Mouse (Mus musculus): ENCODE data around the gene Clec4a1. TPM values are rescaled to one million over a fixed set of nuclear protein-coding genes. Genes with fewer than 3 reads are reported as not detected.

Clec4a1 gene
- polyA plus RNA-seq, 1 experiment: not detected

DNA sequence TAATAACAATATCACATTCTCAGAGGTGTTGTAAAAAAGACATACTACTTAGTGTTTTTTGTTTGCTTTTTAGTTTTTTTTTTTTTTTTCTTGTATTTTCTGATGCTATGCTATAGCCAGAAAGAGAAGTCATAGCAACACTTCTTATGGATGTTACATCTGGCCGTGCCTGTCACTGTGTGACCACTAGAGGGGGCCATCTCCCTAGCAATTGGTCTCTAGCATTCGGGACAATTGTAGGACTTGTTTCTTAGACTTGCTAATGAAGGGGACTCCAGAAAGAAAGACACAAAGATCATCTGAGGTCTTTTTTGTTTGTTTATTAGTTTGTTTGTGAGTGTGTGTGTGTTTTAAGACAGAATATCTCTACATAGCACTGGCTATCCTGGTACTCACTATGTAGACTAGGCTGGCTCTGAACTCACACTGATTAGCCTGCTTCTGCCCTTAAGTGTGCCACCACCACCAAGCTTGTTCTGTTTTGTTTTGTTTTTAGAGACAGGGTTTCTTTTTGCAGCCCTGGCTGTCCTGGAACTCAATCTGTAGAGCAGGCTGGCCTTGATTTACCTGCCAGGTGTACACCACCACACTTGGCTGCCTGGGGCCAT, 29.1 kb upstream of the Clec4a1 start:
- Histone ChIP-seq H3K4me1 (ENCODE audit: control insufficient read depth, insufficient read depth, low read length) (no peaks in the 10 kb centered on the region), H3K4me3 (ENCODE audit: insufficient read depth, low read length) (no peak overlapping the region), H3K27ac (ENCODE audit: insufficient read depth, low read length) (no peak overlapping the region)
- TF ChIP-seq CTCF (IDR thresholded peaks at IDR 0.05; ENCODE audit: borderline replicate concordance, insufficient read depth, low read length) (peak; percentile 56; the same call in 1 of the 2 replicates), POLR2A (IDR thresholded peaks at IDR 0.05; ENCODE audit: low read depth, low read length) (no peak)

- Histone ChIP-seq H3K4me3 (ENCODE audit: insufficient read depth, low read length) (no peak overlapping the region), H3K4me1 (ENCODE audit: control insufficient read depth, insufficient read depth, low read length) (no peaks in the 10 kb centered on the region), H3K27ac (ENCODE audit: insufficient read depth, low read length) (no peak overlapping the region)
- no peak for TF ChIP-seq CTCF (IDR thresholded peaks at IDR 0.05; ENCODE audit: borderline replicate concordance, insufficient read depth, low read length)
- TF ChIP-seq POLR2A (IDR thresholded peaks at IDR 0.05; ENCODE audit: low read depth, low read length): no peak
Measured at GRCm38 (mm10) chr6:122919922-122920321, 1.7 kb upstream of the Clec4a1 start.

DNA sequence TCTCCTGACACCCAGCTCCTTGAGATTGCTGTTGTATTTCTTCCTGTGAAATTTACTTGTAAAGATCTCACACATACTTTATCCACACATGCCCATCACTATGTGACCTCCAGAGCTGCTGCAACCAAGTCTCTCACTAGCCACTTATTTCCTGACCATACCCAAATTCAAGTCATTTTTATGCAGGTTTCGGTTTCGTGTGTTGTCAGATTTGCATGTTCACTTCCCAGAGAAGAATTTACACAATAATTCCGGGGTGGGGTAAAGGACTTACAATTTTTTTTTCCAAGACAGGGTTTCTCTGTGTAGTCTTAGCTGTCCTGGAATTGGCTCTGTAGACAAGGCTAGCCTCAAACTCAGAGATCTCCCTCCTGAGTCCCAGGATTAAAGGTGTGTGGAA, 13.2 kb downstream of the Clec4a1 start:
- Histone ChIP-seq H3K4me3 (ENCODE audit: insufficient read depth, low read length) (no peak overlapping the region), H3K4me1 (ENCODE audit: control insufficient read depth, insufficient read depth, low read length) (no peaks in the 10 kb centered on the region), H3K27ac (ENCODE audit: insufficient read depth, low read length) (no peak overlapping the region)
- TF ChIP-seq POLR2A (IDR thresholded peaks at IDR 0.05; ENCODE audit: low read depth, low read length) (no peak), CTCF (IDR thresholded peaks at IDR 0.05; ENCODE audit: borderline replicate concordance, insufficient read depth, low read length) (no peak)

DNA sequence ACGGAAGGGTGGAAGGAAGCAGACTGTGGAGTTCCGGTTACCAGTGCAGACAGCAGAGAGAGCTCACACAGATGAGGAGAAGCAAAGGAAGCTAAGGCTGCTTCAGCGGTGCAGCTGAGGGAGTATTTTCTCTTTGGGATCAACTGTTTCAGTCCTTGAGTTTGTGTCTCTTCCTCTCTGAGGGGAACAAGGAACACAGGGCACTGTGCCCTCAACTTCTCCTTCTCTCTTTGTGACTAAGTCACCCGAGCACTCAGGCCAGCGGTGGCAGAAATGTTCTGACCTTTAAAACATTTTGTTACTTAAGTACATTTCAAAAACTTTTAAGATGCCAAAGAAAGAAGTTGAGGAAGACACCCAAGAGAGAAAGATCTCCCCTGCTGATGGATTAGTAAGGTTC, 18.0 kb downstream of the Clec4a1 start:
- no peaks in the 10 kb centered on the region for H3K4me1 ChIP-seq (ENCODE audit: control insufficient read depth, insufficient read depth, low read length)
- TF ChIP-seq POLR2A (IDR thresholded peaks at IDR 0.05; ENCODE audit: low read depth, low read length) (no peak), CTCF (IDR thresholded peaks at IDR 0.05; ENCODE audit: borderline replicate concordance, insufficient read depth, low read length) (no peak)
- H3K4me3 ChIP-seq (ENCODE audit: insufficient read depth, low read length): no peak overlapping the region
- no peak overlapping the region for H3K27ac ChIP-seq (ENCODE audit: insufficient read depth, low read length)

DNA sequence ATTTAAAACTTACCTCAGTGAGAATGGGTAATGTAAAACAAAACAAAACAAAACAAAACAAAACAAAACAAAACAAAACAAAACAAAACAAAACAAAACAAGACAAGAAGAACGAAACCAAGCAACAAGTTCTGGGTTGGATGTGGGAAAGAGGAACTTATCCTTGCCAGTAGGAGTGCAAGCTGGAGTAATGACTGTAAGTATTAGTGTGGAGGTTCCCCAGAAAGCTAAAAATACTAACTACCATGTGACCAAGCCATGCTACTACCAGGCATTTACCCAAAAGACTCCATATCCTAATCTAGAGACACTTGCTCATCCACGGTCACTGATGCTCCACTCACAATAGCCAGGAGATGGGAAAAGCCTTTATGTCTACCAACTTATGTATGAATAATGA, 25.1 kb downstream of the Clec4a1 start:
- H3K4me3 ChIP-seq (ENCODE audit: insufficient read depth, low read length): no peak overlapping the region
- no peak overlapping the region for H3K27ac ChIP-seq (ENCODE audit: insufficient read depth, low read length)
- TF ChIP-seq POLR2A (IDR thresholded peaks at IDR 0.05; ENCODE audit: low read depth, low read length) (no peak), CTCF (IDR thresholded peaks at IDR 0.05; ENCODE audit: borderline replicate concordance, insufficient read depth, low read length) (no peak)
- no peaks in the 10 kb centered on the region for H3K4me1 ChIP-seq (ENCODE audit: control insufficient read depth, insufficient read depth, low read length)

DNA sequence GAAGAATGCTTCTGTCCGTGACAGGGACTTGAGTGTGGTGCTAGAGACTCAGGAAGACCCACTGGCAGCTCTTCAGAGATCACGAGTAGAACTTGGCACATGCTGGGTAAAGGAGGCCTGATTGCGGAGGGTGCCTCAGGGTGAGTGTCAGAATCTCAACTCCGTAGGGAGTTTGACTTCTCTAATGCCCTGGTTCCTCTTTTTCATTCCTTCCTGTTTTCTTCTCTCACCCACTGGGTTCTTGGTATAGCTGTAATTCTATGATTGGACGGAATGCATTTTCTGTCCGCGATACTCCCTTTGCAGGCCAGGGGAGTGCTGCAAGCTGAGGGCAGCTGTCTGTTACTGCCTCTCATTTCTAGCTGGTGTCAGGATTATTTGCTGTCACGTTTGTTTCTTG, 30.8 kb downstream of the Clec4a1 start, which contains the start of gene Clec4a3:
Gene Clec4a3 (plus strand): TSS at position 115 of the 400 bp plus-strand sequence.
- Histone ChIP-seq H3K4me3 (ENCODE audit: insufficient read depth, low read length) (no peak within 1 kb of the TSS), H3K4me1 (ENCODE audit: control insufficient read depth, insufficient read depth, low read length) (no peaks in the 10 kb centered on the region), H3K27ac (ENCODE audit: insufficient read depth, low read length) (no peak within 1 kb of the TSS)
- TF ChIP-seq CTCF (IDR thresholded peaks at IDR 0.05; ENCODE audit: borderline replicate concordance, insufficient read depth, low read length): no peak
- TF ChIP-seq POLR2A (IDR thresholded peaks at IDR 0.05; ENCODE audit: low read depth, low read length): no peak

DNA sequence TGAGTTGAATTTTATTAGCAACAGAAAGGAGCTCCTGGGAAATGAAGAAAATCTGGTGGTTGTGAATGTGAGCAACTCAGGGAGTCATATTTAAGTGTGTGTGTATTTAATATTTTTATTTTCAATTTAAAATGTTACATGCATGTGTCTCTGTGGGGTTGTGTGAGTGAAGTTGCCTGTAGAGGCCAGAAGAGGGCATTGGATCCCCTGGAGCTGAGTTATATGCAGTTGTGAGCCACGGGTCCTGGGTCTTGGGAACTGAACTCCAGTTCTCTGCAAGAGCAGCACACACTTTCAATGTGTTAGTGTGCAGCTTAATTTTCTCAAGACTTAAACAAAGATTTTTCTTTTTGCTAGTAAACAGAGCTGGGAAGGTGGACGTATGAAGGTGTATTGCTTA, 42.9 kb downstream of the Clec4a1 start:
- Histone ChIP-seq H3K4me3 (ENCODE audit: insufficient read depth, low read length) (no peak overlapping the region), H3K4me1 (ENCODE audit: control insufficient read depth, insufficient read depth, low read length) (no peaks in the 10 kb centered on the region), H3K27ac (ENCODE audit: insufficient read depth, low read length) (no peak overlapping the region)
- TF ChIP-seq POLR2A (IDR thresholded peaks at IDR 0.05; ENCODE audit: low read depth, low read length) (no peak), CTCF (IDR thresholded peaks at IDR 0.05; ENCODE audit: borderline replicate concordance, insufficient read depth, low read length) (no peak)

GRCm38 (mm10) chr6:122969048-122969447, 47.4 kb downstream of the Clec4a1 start:
- Histone ChIP-seq H3K4me1 (ENCODE audit: control insufficient read depth, insufficient read depth, low read length) (no peaks in the 10 kb centered on the region), H3K27ac (ENCODE audit: insufficient read depth, low read length) (no peak overlapping the region), H3K4me3 (ENCODE audit: insufficient read depth, low read length) (no peak overlapping the region)
- TF ChIP-seq CTCF (IDR thresholded peaks at IDR 0.05; ENCODE audit: borderline replicate concordance, insufficient read depth, low read length) (no peak), POLR2A (IDR thresholded peaks at IDR 0.05; ENCODE audit: low read depth, low read length) (no peak)

Other genes starting within 250 kb of the Clec4a1 start
- gene Nanog, start 214.4 kb upstream of the Clec4a1 start, polyA plus RNA-seq (2011; ENCODE audit: insufficient read length, low read depth, missing spikeins): 0.93 and 1.1 TPM in 2 replicates
- gene Slc2a3, start 120.2 kb upstream of the Clec4a1 start, polyA plus RNA-seq (2011; ENCODE audit: insufficient read length, low read depth, missing spikeins): 4.9 and 6.1 TPM in 2 replicates
- gene Foxj2, start 101.9 kb upstream of the Clec4a1 start, polyA plus RNA-seq (2011; ENCODE audit: insufficient read length, low read depth, missing spikeins): 19.8 and 23.7 TPM in 2 replicates
- 1.3 and 2.3 TPM in 2 replicates for gene C3ar1, start 65.7 kb upstream of the Clec4a1 start, polyA plus RNA-seq (2011; ENCODE audit: insufficient read length, low read depth, missing spikeins)
- gene Necap1, start 47.4 kb upstream of the Clec4a1 start, polyA plus RNA-seq (2011; ENCODE audit: insufficient read length, low read depth, missing spikeins): 45.2 and 47.4 TPM in 2 replicates
- not detected in 2 replicates for gene Clec4a3, start 30.7 kb downstream of the Clec4a1 start, polyA plus RNA-seq (2011; ENCODE audit: insufficient read length, low read depth, missing spikeins)
- gene Clec4a4, start 68.5 kb downstream of the Clec4a1 start, polyA plus RNA-seq (2011; ENCODE audit: insufficient read length, low read depth, missing spikeins): not detected in 2 replicates
- gene Clec4b1, start 128.1 kb downstream of the Clec4a1 start, polyA plus RNA-seq (2011; ENCODE audit: insufficient read length, low read depth, missing spikeins): not detected in 2 replicates
- 0.68 TPM in 1 of 2 replicates, not detected in the other for gene Clec4a2, start 184.6 kb downstream of the Clec4a1 start, polyA plus RNA-seq (2011; ENCODE audit: insufficient read length, low read depth, missing spikeins)